Mouse (Mus musculus) splenic B cell, adult 2 months (primary cell): ENCODE measurements around the gene Med29.

Experiments used
- DNase-seq: peaks from one replicate; pipeline ENCODE4 v3.0.0-alpha.2; 2011; ENCODE audit warnings: low read depth, low spot score
- H3K27me3 ChIP-seq: 2 replicates; pipeline ENCODE4 v1.6.1; 2012; ENCODE audit warnings: mild to moderate bottlenecking, low read length, moderate library complexity, mixed read lengths; ENCODE audit not compliant: control insufficient read depth, poor library complexity, insufficient read depth, severe bottlenecking
- H3K36me3 ChIP-seq: 2 replicates; pipeline ENCODE4 v1.6.1; 2012; ENCODE audit warnings: mild to moderate bottlenecking, low read length, moderate library complexity, mixed read lengths; ENCODE audit not compliant: control insufficient read depth, poor library complexity, insufficient read depth, severe bottlenecking

Gene Med29

GRCm38 (mm10) chr7:28358431-28358830 lies 34.1 kb downstream of the Med29 start:
- no peaks in the 10 kb centered on the region for H3K27me3 ChIP-seq
- DNase-seq: no peak
- H3K36me3 ChIP-seq: peaks cover 16% of the 10 kb centered on the region

GRCm38 (mm10) chr7:28357984-28358383 lies 34.5 kb downstream of the Med29 start:
- no peaks in the 10 kb centered on the region for H3K27me3 ChIP-seq
- no peak for DNase-seq

GRCm38 (mm10) chr7:28356981-28357380 lies 35.5 kb downstream of the Med29 start:
- no peaks in the 10 kb centered on the region for H3K27me3 ChIP-seq
- no peak for DNase-seq
- peaks cover 18% of the 10 kb centered on the region for H3K36me3 ChIP-seq

More at GRCm38 (mm10) chr7:28357984-28358383, 34.5 kb downstream of the Med29 start:
- peaks cover 19% of the 10 kb centered on the region for H3K36me3 ChIP-seq

- no peak for DNase-seq
- peaks cover 20% of the 10 kb centered on the region for H3K36me3 ChIP-seq
- no peaks in the 10 kb centered on the region for H3K27me3 ChIP-seq
Measured at GRCm38 (mm10) chr7:28355221-28355620, 37.3 kb downstream of the Med29 start.

GRCm38 (mm10) chr7:28354596-28354995 lies 37.9 kb downstream of the Med29 start:
- DNase-seq: no peak
- Histone ChIP-seq H3K36me3 (peaks cover 15% of the 10 kb centered on the region), H3K27me3 (no peaks in the 10 kb centered on the region)

- Histone ChIP-seq H3K36me3 (peaks cover 15% of the 10 kb centered on the region), H3K27me3 (no peaks in the 10 kb centered on the region)
- DNase-seq: no peak
Measured at GRCm38 (mm10) chr7:28354113-28354581, 38.4 kb downstream of the Med29 start.

GRCm38 (mm10) chr7:28353267-28353666 lies 39.2 kb downstream of the Med29 start:
- Histone ChIP-seq H3K27me3 (no peaks in the 10 kb centered on the region), H3K36me3 (peaks cover 15% of the 10 kb centered on the region)
- DNase-seq: peak; percentile 23

GRCm38 (mm10) chr7:28351676-28352191 lies 40.8 kb downstream of the Med29 start:
- no peak for DNase-seq
- no peaks in the 10 kb centered on the region for H3K27me3 ChIP-seq
- peaks cover 15% of the 10 kb centered on the region for H3K36me3 ChIP-seq

GRCm38 (mm10) chr7:28350155-28350883 lies 42.2 kb downstream of the Med29 start, which contains the start of gene Rps16:
Gene Rps16, plus strand, starts transcription at chr7:28350652.
- DNase-seq: peak; percentile 98
- peaks cover 15% of the 10 kb centered on the region for H3K36me3 ChIP-seq
- H3K27me3 ChIP-seq: no peaks in the 10 kb centered on the region

- DNase-seq: no peak
- H3K27me3 ChIP-seq: no peaks in the 10 kb centered on the region
Measured at GRCm38 (mm10) chr7:28348601-28349000, 43.9 kb downstream of the Med29 start.

GRCm38 (mm10) chr7:28347746-28348145 lies 44.8 kb downstream of the Med29 start:
- Histone ChIP-seq H3K27me3 (no peaks in the 10 kb centered on the region), H3K36me3 (peaks cover 5% of the 10 kb centered on the region; the same call in 1 of the 2 replicates)
- no peak for DNase-seq

More at GRCm38 (mm10) chr7:28348601-28349000, 43.9 kb downstream of the Med29 start:
- peaks cover 11% of the 10 kb centered on the region for H3K36me3 ChIP-seq

- no peaks in the 10 kb centered on the region for H3K36me3 ChIP-seq
- peak; percentile 92 for DNase-seq
- no peaks in the 10 kb centered on the region for H3K27me3 ChIP-seq
Measured at GRCm38 (mm10) chr7:28344637-28345036, 47.9 kb downstream of the Med29 start.

- Histone ChIP-seq H3K36me3 (no peaks in the 10 kb centered on the region), H3K27me3 (no peaks in the 10 kb centered on the region)
- DNase-seq: no peak
Measured at GRCm38 (mm10) chr7:28341381-28341780, 51.1 kb downstream of the Med29 start.

- no peaks in the 10 kb centered on the region for H3K36me3 ChIP-seq
- DNase-seq: peak; percentile 81
- H3K27me3 ChIP-seq: no peaks in the 10 kb centered on the region
Measured at GRCm38 (mm10) chr7:28339213-28339917, 53.1 kb downstream of the Med29 start.
